Mouse (Mus musculus): ENCODE measurements around the gene Kif28. TPM values are rescaled to one million over a fixed set of nuclear protein-coding genes. Genes with fewer than 3 reads are reported as not detected.
"Not testable (repeated sequence)": the region's sequence is repeated elsewhere in the genome, so short reads cannot be mapped to it uniquely, and the experiment has no call there.

Gene Kif28
- polyA plus RNA-seq, 1 experiment from 2014 or later, result not detected

- 11% methylated on average over 3 of the region's 3 CpGs for WGBS (ENCODE audit: insufficient replicate concordance)
These were observed 40.9 kb downstream of the Kif28 start for GRCm38 (mm10) chr1:179704150-179704549.

GRCm38 (mm10) chr1:179689479-179689878, 55.6 kb downstream of the Kif28 start:
- ATAC-seq (ENCODE audit: insufficient read depth), result no peak
- H3K9me3 ChIP-seq (replicated peaks), result no peaks in the 10 kb centered on the region
- H3K27ac ChIP-seq (replicated peaks), result no peak overlapping the region
- H3K4me3 ChIP-seq (replicated peaks), result no peak overlapping the region
- H3K4me2 ChIP-seq, result no peak overlapping the region
- 0 out of 2 replicates have a peak, but pooled peaks cover 5% of the 10 kb centered on the region for H3K36me3 ChIP-seq (replicated peaks)
- no peaks in the 10 kb centered on the region for H3K27me3 ChIP-seq
- 58% methylated on average over 6 of the region's 6 CpGs for WGBS (ENCODE audit: insufficient replicate concordance)
- H3K4me1 ChIP-seq (replicated peaks), result no peaks in the 10 kb centered on the region
- no peak overlapping the region for H3K9ac ChIP-seq

More at GRCm38 (mm10) chr1:179704150-179704549, 40.9 kb downstream of the Kif28 start:
- no peak overlapping the region for H3K4me3 ChIP-seq (replicated peaks)
- peaks cover 10% of the 10 kb centered on the region; the same call in 1 of the 2 replicates for H3K4me1 ChIP-seq (replicated peaks)
- no peaks in the 10 kb centered on the region for H3K36me3 ChIP-seq (replicated peaks)
- H3K27ac ChIP-seq (replicated peaks), result no peak overlapping the region
- no peak for ATAC-seq (ENCODE audit: insufficient read depth)
- H3K27me3 ChIP-seq, result no peaks in the 10 kb centered on the region
- H3K9ac ChIP-seq, result no peak overlapping the region
- no peaks in the 10 kb centered on the region for H3K9me3 ChIP-seq (replicated peaks)
- H3K4me2 ChIP-seq, result no peak overlapping the region

GRCm38 (mm10) chr1:179688914-179689313, 56.2 kb downstream of the Kif28 start:
- no peak for ATAC-seq (ENCODE audit: insufficient read depth)
- Histone ChIP-seq H3K27ac (replicated peaks) (no peak overlapping the region), H3K27me3 (no peaks in the 10 kb centered on the region), H3K9me3 (replicated peaks) (no peaks in the 10 kb centered on the region), H3K36me3 (replicated peaks) (0 out of 2 replicates have a peak, but pooled peaks cover 5% of the 10 kb centered on the region), H3K9ac (no peak overlapping the region), H3K4me3 (replicated peaks) (no peak overlapping the region), H3K4me1 (replicated peaks) (no peaks in the 10 kb centered on the region), H3K4me2 (no peak overlapping the region)
- WGBS (ENCODE audit: insufficient replicate concordance), result 59% methylated on average over 5 of the region's 5 CpGs

- 57% methylated on average over 6 of the region's 6 CpGs for WGBS (ENCODE audit: insufficient replicate concordance)
These were observed 56.7 kb downstream of the Kif28 start for GRCm38 (mm10) chr1:179688415-179688814.

GRCm38 (mm10) chr1:179687966-179688365, 57.1 kb downstream of the Kif28 start:
- WGBS (ENCODE audit: insufficient replicate concordance), result 74% methylated on average over 3 of the region's 3 CpGs
- H3K4me2 ChIP-seq, result no peak overlapping the region
- no peak overlapping the region for H3K27ac ChIP-seq (replicated peaks)
- no peaks in the 10 kb centered on the region for H3K4me1 ChIP-seq (replicated peaks)
- H3K9me3 ChIP-seq (replicated peaks), result no peaks in the 10 kb centered on the region
- H3K36me3 ChIP-seq (replicated peaks), result 0 out of 2 replicates have a peak, but pooled peaks cover 7% of the 10 kb centered on the region
- no peak for ATAC-seq (ENCODE audit: insufficient read depth)
- H3K27me3 ChIP-seq, result no peaks in the 10 kb centered on the region
- no peak overlapping the region for H3K9ac ChIP-seq
- no peak overlapping the region for H3K4me3 ChIP-seq (replicated peaks)

More at GRCm38 (mm10) chr1:179688415-179688814, 56.7 kb downstream of the Kif28 start:
- Histone ChIP-seq H3K36me3 (replicated peaks) (0 out of 2 replicates have a peak, but pooled peaks cover 5% of the 10 kb centered on the region), H3K9ac (no peak overlapping the region), H3K27me3 (no peaks in the 10 kb centered on the region), H3K9me3 (replicated peaks) (no peaks in the 10 kb centered on the region), H3K27ac (replicated peaks) (no peak overlapping the region), H3K4me1 (replicated peaks) (no peaks in the 10 kb centered on the region), H3K4me3 (replicated peaks) (no peak overlapping the region), H3K4me2 (no peak overlapping the region)
- ATAC-seq (ENCODE audit: insufficient read depth), result no peak

- Histone ChIP-seq H3K27ac (replicated peaks) (no peak overlapping the region), H3K4me2 (no peak overlapping the region), H3K4me1 (replicated peaks) (no peaks in the 10 kb centered on the region), H3K9me3 (replicated peaks) (no peaks in the 10 kb centered on the region), H3K27me3 (no peaks in the 10 kb centered on the region), H3K4me3 (replicated peaks) (no peak overlapping the region), H3K9ac (no peak overlapping the region), H3K36me3 (replicated peaks) (0 out of 2 replicates have a peak, but pooled peaks cover 9% of the 10 kb centered on the region)
- 52% methylated on average over 1 of the region's 1 CpGs for WGBS (ENCODE audit: insufficient replicate concordance)
- no peak for ATAC-seq (ENCODE audit: insufficient read depth)
These were observed 57.8 kb downstream of the Kif28 start for GRCm38 (mm10) chr1:179687305-179687704.

GRCm38 (mm10) chr1:179686781-179687180, 58.3 kb downstream of the Kif28 start:
- Histone ChIP-seq H3K27me3 (no peaks in the 10 kb centered on the region), H3K9ac (no peak overlapping the region), H3K27ac (replicated peaks) (no peak overlapping the region)

GRCm38 (mm10) chr1:179686348-179686747, 58.7 kb downstream of the Kif28 start:
- Histone ChIP-seq H3K9me3 (replicated peaks) (no peaks in the 10 kb centered on the region), H3K27ac (replicated peaks) (no peak overlapping the region), H3K36me3 (replicated peaks) (0 out of 2 replicates have a peak, but pooled peaks cover 9% of the 10 kb centered on the region), H3K9ac (no peak overlapping the region), H3K4me3 (replicated peaks) (no peak overlapping the region), H3K4me2 (no peak overlapping the region), H3K4me1 (replicated peaks) (no peaks in the 10 kb centered on the region), H3K27me3 (no peaks in the 10 kb centered on the region)
- no peak for ATAC-seq (ENCODE audit: insufficient read depth)
- WGBS (ENCODE audit: insufficient replicate concordance), result 74% methylated on average over 6 of the region's 6 CpGs

More at GRCm38 (mm10) chr1:179686781-179687180, 58.3 kb downstream of the Kif28 start:
- no peaks in the 10 kb centered on the region for H3K9me3 ChIP-seq (replicated peaks)
- H3K36me3 ChIP-seq (replicated peaks), result 0 out of 2 replicates have a peak, but pooled peaks cover 9% of the 10 kb centered on the region
- no peaks in the 10 kb centered on the region for H3K4me1 ChIP-seq (replicated peaks)
- no peak overlapping the region for H3K4me3 ChIP-seq (replicated peaks)
- WGBS (ENCODE audit: insufficient replicate concordance), result 70% methylated on average over 5 of the region's 5 CpGs
- no peak for ATAC-seq (ENCODE audit: insufficient read depth)
- no peak overlapping the region for H3K4me2 ChIP-seq

GRCm38 (mm10) chr1:179682753-179683152, 62.3 kb downstream of the Kif28 start:
- H3K9me3 ChIP-seq (replicated peaks); ATAC-seq (ENCODE audit: insufficient read depth); H3K4me2 ChIP-seq; H3K4me1 ChIP-seq (replicated peaks); H3K27me3 ChIP-seq; H3K36me3 ChIP-seq (replicated peaks); H3K9ac ChIP-seq; H3K27ac ChIP-seq (replicated peaks); H3K4me3 ChIP-seq (replicated peaks): not testable (repeated sequence)
- WGBS (ENCODE audit: insufficient replicate concordance), result 50% methylated on average over 10 of the region's 10 CpGs

- Histone ChIP-seq H3K4me2 (no peak overlapping the region), H3K4me3 (replicated peaks) (no peak overlapping the region), H3K27me3 (no peaks in the 10 kb centered on the region), H3K4me1 (replicated peaks) (no peaks in the 10 kb centered on the region), H3K36me3 (replicated peaks) (0 out of 2 replicates have a peak, but pooled peaks cover 4% of the 10 kb centered on the region), H3K9ac (no peak overlapping the region), H3K27ac (replicated peaks) (no peak overlapping the region), H3K9me3 (replicated peaks) (no peaks in the 10 kb centered on the region)
- no peak for ATAC-seq (ENCODE audit: insufficient read depth)
- WGBS (ENCODE audit: insufficient replicate concordance), result 82% methylated on average over 4 of the region's 4 CpGs
These were observed 65.7 kb downstream of the Kif28 start for GRCm38 (mm10) chr1:179679326-179679725.

GRCm38 (mm10) chr1:179677031-179677430, 68.0 kb downstream of the Kif28 start:
- no peak overlapping the region for H3K4me3 ChIP-seq (replicated peaks)
- no peaks in the 10 kb centered on the region for H3K9me3 ChIP-seq (replicated peaks)
- H3K9ac ChIP-seq, result no peak overlapping the region
- H3K27me3 ChIP-seq, result no peaks in the 10 kb centered on the region
- H3K4me1 ChIP-seq (replicated peaks), result no peaks in the 10 kb centered on the region
- no peaks in the 10 kb centered on the region for H3K36me3 ChIP-seq (replicated peaks)
- whole genome bisulfite sequencing (ENCODE audit: insufficient replicate concordance), result 65% methylated on average over 2 of the region's 2 CpGs
- H3K4me2 ChIP-seq, result no peak overlapping the region
- ATAC-seq (ENCODE audit: insufficient read depth), result no peak
- no peak overlapping the region for H3K27ac ChIP-seq (replicated peaks)

GRCm38 (mm10) chr1:179674355-179674754, 70.7 kb downstream of the Kif28 start:
- peaks cover 16% of the 10 kb centered on the region for H3K27me3 ChIP-seq
- no peak overlapping the region for H3K9ac ChIP-seq
- no peak for ATAC-seq (ENCODE audit: insufficient read depth)
- no peak overlapping the region for H3K4me2 ChIP-seq
- H3K9me3 ChIP-seq (replicated peaks), result no peaks in the 10 kb centered on the region
- 65% methylated on average over 3 of the region's 3 CpGs for WGBS (ENCODE audit: insufficient replicate concordance)
- no peaks in the 10 kb centered on the region for H3K36me3 ChIP-seq (replicated peaks)
- no peak overlapping the region for H3K4me3 ChIP-seq (replicated peaks)
- no peak overlapping the region for H3K27ac ChIP-seq (replicated peaks)
- H3K4me1 ChIP-seq (replicated peaks), result no peaks in the 10 kb centered on the region

All from liver, embryonic 15.5 days (tissue).